Mouse (Mus musculus): Measurements from ENCODE around the gene Ifitm5. TPM values are rescaled to one million over a fixed set of nuclear protein-coding genes. Genes with fewer than 3 reads are reported as not detected.

Ifitm5 gene
- polyA plus RNA-seq, 1 experiment, result 1.4 TPM

DNA sequence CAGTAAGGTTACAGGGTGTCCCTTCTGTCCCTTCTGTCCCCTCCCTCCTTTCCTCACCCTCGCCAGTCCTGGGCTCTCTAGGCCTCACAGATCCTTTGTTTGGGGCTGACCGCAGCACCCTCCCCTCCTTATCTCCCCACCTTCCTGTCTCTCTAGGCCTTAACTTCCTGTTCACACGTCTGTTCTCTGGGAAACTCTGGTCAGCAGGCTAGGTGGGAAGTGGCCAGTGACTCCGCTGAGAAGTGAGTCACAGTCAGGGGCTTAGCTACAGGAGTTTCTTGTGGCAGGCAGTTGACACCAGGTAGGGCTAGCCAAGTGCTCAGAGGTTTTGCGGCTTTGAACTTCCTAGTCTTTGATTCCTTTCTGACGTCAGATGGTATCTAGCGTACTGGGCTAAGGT, 3.1 kb downstream of the Ifitm5 start:
- no peaks in the 10 kb centered on the region; the same call in 1 of the 2 replicates for H3K4me1 ChIP-seq (ENCODE audit: control insufficient read depth, insufficient read depth, low read length)
- WGBS, result 68% methylated on average over 7 of the region's 7 CpGs
- DNase-seq, result no peak
- no peaks in the 10 kb centered on the region for H3K27me3 ChIP-seq (replicated peaks; ENCODE audit: control insufficient read depth, insufficient read depth, low read length)
- H3K36me3 ChIP-seq (ENCODE audit: control insufficient read depth, insufficient read depth, low read length), result no peaks in the 10 kb centered on the region
- no peak overlapping the region for H3K4me3 ChIP-seq (ENCODE audit: insufficient read depth, low read depth, low read length)
- peak overlapping the region; percentile 4 for H3K27ac ChIP-seq (ENCODE audit: insufficient read depth, low read depth, low read length)
- TF ChIP-seq CTCF (conservative IDR thresholded peaks at IDR 0.05; ENCODE audit: insufficient read depth, insufficient read length, low read depth, low read length) (no peak), POLR2A (IDR thresholded peaks at IDR 0.05; ENCODE audit: low read depth, low read length) (no peak)

GRCm38 (mm10) chr7:140946311-140946710, 3.8 kb downstream of the Ifitm5 start:
- H3K27ac ChIP-seq (ENCODE audit: insufficient read depth, low read depth, low read length), result no peak overlapping the region; the same call in 1 of the 2 replicates
- no peak for TF ChIP-seq POLR2A (IDR thresholded peaks at IDR 0.05; ENCODE audit: low read depth, low read length)
- TF ChIP-seq CTCF (conservative IDR thresholded peaks at IDR 0.05; ENCODE audit: insufficient read depth, insufficient read length, low read depth, low read length), result no peak
- H3K4me3 ChIP-seq (ENCODE audit: insufficient read depth, low read depth, low read length), result no peak overlapping the region
- no peaks in the 10 kb centered on the region for H3K36me3 ChIP-seq (ENCODE audit: control insufficient read depth, insufficient read depth, low read length)
- no peaks in the 10 kb centered on the region; the same call in 1 of the 2 replicates for H3K4me1 ChIP-seq (ENCODE audit: control insufficient read depth, insufficient read depth, low read length)
- DNase-seq, result no peak
- WGBS, result 90% methylated on average over 10 of the region's 10 CpGs
- no peaks in the 10 kb centered on the region for H3K27me3 ChIP-seq (replicated peaks; ENCODE audit: control insufficient read depth, insufficient read depth, low read length)

DNA sequence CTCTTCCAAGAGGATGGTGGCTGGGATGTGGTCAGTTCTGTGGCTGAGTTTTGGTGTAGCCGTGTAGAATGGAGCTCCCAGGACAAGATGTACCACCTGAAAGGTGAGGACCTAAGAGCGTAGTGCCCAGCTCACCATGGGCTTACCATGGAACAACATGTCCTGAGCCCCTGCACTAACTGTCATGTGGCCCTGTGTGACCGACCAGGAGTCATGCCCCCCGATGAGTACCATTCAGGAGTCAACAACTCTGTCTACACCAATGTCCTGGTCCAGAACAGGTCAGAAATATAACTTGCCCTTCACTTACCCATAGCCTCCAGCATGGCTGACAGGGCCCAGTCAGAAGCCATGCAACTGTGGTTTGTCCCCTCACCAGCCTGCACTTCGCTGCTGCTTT, 4.8 kb downstream of the Ifitm5 start:
- TF ChIP-seq CTCF (conservative IDR thresholded peaks at IDR 0.05; ENCODE audit: insufficient read depth, insufficient read length, low read depth, low read length) (no peak), POLR2A (IDR thresholded peaks at IDR 0.05; ENCODE audit: low read depth, low read length) (no peak)
- H3K36me3 ChIP-seq (ENCODE audit: control insufficient read depth, insufficient read depth, low read length), result no peaks in the 10 kb centered on the region
- no peak overlapping the region for H3K4me3 ChIP-seq (ENCODE audit: insufficient read depth, low read depth, low read length)

DNA sequence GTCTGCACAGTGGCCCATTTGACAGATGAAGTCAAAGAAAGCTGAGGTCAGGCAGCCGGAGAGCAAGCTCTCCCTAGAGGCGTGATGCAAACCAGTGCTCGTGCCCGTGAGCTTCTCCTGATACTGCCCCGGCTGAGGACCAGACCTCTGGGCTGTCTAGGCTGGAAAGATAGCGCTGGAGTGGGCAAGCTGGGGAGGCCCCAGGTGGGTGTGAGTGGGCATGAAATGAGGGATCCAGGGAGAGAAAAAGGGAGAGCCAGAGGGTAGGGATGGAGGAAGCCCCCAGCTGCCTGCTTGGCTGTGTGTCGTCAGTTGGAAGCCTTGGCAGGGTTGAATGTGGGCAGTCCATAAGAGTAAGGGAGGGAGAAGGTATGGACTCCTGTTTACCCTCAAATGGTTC, 5.9 kb downstream of the Ifitm5 start:
- Histone ChIP-seq H3K36me3 (ENCODE audit: control insufficient read depth, insufficient read depth, low read length) (no peaks in the 10 kb centered on the region), H3K27ac (ENCODE audit: insufficient read depth, low read depth, low read length) (no peak overlapping the region), H3K27me3 (replicated peaks; ENCODE audit: control insufficient read depth, insufficient read depth, low read length) (no peaks in the 10 kb centered on the region), H3K4me3 (ENCODE audit: insufficient read depth, low read depth, low read length) (no peak overlapping the region), H3K4me1 (ENCODE audit: control insufficient read depth, insufficient read depth, low read length) (no peaks in the 10 kb centered on the region; the same call in 1 of the 2 replicates)
- WGBS, result 94% methylated on average over 7 of the region's 7 CpGs
- no peak for DNase-seq
- TF ChIP-seq CTCF (conservative IDR thresholded peaks at IDR 0.05; ENCODE audit: insufficient read depth, insufficient read length, low read depth, low read length), result no peak
- TF ChIP-seq POLR2A (IDR thresholded peaks at IDR 0.05; ENCODE audit: low read depth, low read length), result no peak

More for the DNA sequence above, 4.8 kb downstream of the Ifitm5 start:
- Histone ChIP-seq H3K27me3 (replicated peaks; ENCODE audit: control insufficient read depth, insufficient read depth, low read length) (no peaks in the 10 kb centered on the region), H3K4me1 (ENCODE audit: control insufficient read depth, insufficient read depth, low read length) (no peaks in the 10 kb centered on the region; the same call in 1 of the 2 replicates), H3K27ac (ENCODE audit: insufficient read depth, low read depth, low read length) (no peak overlapping the region)
- DNase-seq, result no peak
- 97% methylated on average over 5 of the region's 5 CpGs for WGBS

GRCm38 (mm10) chr7:140943356-140943755, 6.7 kb downstream of the Ifitm5 start:
- WGBS, result 60% methylated on average over 4 of the region's 4 CpGs

GRCm38 (mm10) chr7:140942811-140943210, 7.3 kb downstream of the Ifitm5 start:
- no peak for DNase-seq
- Histone ChIP-seq H3K27ac (ENCODE audit: insufficient read depth, low read depth, low read length) (no peak overlapping the region), H3K27me3 (replicated peaks; ENCODE audit: control insufficient read depth, insufficient read depth, low read length) (no peaks in the 10 kb centered on the region), H3K36me3 (ENCODE audit: control insufficient read depth, insufficient read depth, low read length) (no peaks in the 10 kb centered on the region), H3K4me3 (ENCODE audit: insufficient read depth, low read depth, low read length) (no peak overlapping the region), H3K4me1 (ENCODE audit: control insufficient read depth, insufficient read depth, low read length) (no peaks in the 10 kb centered on the region; the same call in 1 of the 2 replicates)
- 90% methylated on average over 10 of the region's 10 CpGs for WGBS
- TF ChIP-seq POLR2A (IDR thresholded peaks at IDR 0.05; ENCODE audit: low read depth, low read length) (no peak), CTCF (conservative IDR thresholded peaks at IDR 0.05; ENCODE audit: insufficient read depth, insufficient read length, low read depth, low read length) (no peak)

More at GRCm38 (mm10) chr7:140943356-140943755, 6.7 kb downstream of the Ifitm5 start:
- Histone ChIP-seq H3K36me3 (ENCODE audit: control insufficient read depth, insufficient read depth, low read length) (no peaks in the 10 kb centered on the region), H3K4me1 (ENCODE audit: control insufficient read depth, insufficient read depth, low read length) (no peaks in the 10 kb centered on the region; the same call in 1 of the 2 replicates), H3K27me3 (replicated peaks; ENCODE audit: control insufficient read depth, insufficient read depth, low read length) (no peaks in the 10 kb centered on the region), H3K27ac (ENCODE audit: insufficient read depth, low read depth, low read length) (no peak overlapping the region), H3K4me3 (ENCODE audit: insufficient read depth, low read depth, low read length) (no peak overlapping the region)
- no peak for DNase-seq
- TF ChIP-seq POLR2A (IDR thresholded peaks at IDR 0.05; ENCODE audit: low read depth, low read length) (no peak), CTCF (conservative IDR thresholded peaks at IDR 0.05; ENCODE audit: insufficient read depth, insufficient read length, low read depth, low read length) (no peak)

DNA sequence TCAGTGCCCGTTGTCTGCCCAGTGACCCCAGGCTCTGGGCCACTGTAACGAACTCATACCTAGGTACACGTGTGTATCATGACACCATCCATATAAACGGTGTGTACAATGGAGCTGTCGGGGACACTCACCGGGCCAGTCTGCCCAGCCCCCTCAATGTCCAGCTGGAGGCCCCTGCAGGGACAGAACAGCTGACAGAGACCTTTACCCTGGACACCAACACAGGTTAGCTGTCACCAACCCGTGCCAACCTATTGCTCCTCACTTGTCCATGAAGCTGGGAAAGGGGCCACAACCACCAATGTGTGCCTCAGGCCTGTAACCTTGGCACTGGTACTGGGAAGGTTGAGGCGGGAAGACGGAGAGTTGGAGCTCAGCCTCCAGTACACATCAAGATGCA, 7.8 kb downstream of the Ifitm5 start:
- H3K27ac ChIP-seq (ENCODE audit: insufficient read depth, low read depth, low read length), result peak overlapping the region; percentile 81
- peak overlapping the region; percentile 66 for H3K4me3 ChIP-seq (ENCODE audit: insufficient read depth, low read depth, low read length)
- TF ChIP-seq POLR2A (IDR thresholded peaks at IDR 0.05; ENCODE audit: low read depth, low read length) (no peak), CTCF (conservative IDR thresholded peaks at IDR 0.05; ENCODE audit: insufficient read depth, insufficient read length, low read depth, low read length) (no peak)
- 25% methylated on average over 9 of the region's 9 CpGs for WGBS
- no peaks in the 10 kb centered on the region for H3K27me3 ChIP-seq (replicated peaks; ENCODE audit: control insufficient read depth, insufficient read depth, low read length)
- peak; percentile 39 for DNase-seq
- H3K36me3 ChIP-seq (ENCODE audit: control insufficient read depth, insufficient read depth, low read length), result no peaks in the 10 kb centered on the region
- H3K4me1 ChIP-seq (ENCODE audit: control insufficient read depth, insufficient read depth, low read length), result no peaks in the 10 kb centered on the region; the same call in 1 of the 2 replicates

Data from kidney, adult 2 months (tissue).